Mouse (Mus musculus) CH12.LX (cell line): ENCODE measurements at regions not wholly inside any gene's neighbourhood (a gene's known extent, or its start where the extent isn't known, plus 50 kb on each side); places are given as distances from the start of the nearest gene placed in this dataset.

ENCODE experiments used
- DNase-seq: peaks from one replicate; pipeline ENCODE4 v3.0.0-alpha.2; 2013; ENCODE audit errors: extremely low read depth
- H3K27ac ChIP-seq: 2 replicates; pipeline ENCODE4 v1.5.1; 2012; ENCODE audit warnings: low read depth, mild to moderate bottlenecking, control low read depth, moderate library complexity; ENCODE audit not compliant: insufficient read depth
- H3K27me3 ChIP-seq: replicated peaks from 2 replicates; pipeline ENCODE3; 2012; ENCODE audit warnings: inconsistent platforms
- H3K36me3 ChIP-seq, 2 experiments: replicated peaks in 1 of 2; 2 replicates each; pipeline versions ENCODE3 to v1.6.1; 2012; ENCODE audit warnings: inconsistent platforms in 1 of 2, low read length in 1 of 2, mild to moderate bottlenecking in 1 of 2, mixed read lengths in 1 of 2, moderate library complexity in 1 of 2; ENCODE audit not compliant: control insufficient read depth in 1 of 2, insufficient read depth in 1 of 2
- H3K4me1 ChIP-seq, 2 experiments: 2 replicates each; pipeline ENCODE4 v1.6.1; 2012; ENCODE audit warnings: inconsistent platforms in 1 of 2, moderate library complexity in 1 of 2; ENCODE audit not compliant: insufficient read depth in 2 of 2, control insufficient read depth in 1 of 2
- H3K4me2 ChIP-seq: 2 replicates; pipeline ENCODE4 v1.6.1; 2012; ENCODE audit warnings: low read depth, mild to moderate bottlenecking, control low read depth; ENCODE audit not compliant: poor library complexity, insufficient read depth, severe bottlenecking
- H3K4me3 ChIP-seq, 3 experiments: fragments of 150-350 bp in 1 of 3; sonication (generic) in 1 of 3; replicated peaks in 1 of 3; 2 replicates each; pipeline versions ENCODE3 to v1.5.1; 2011 to 2012; ENCODE audit warnings: low read depth in 2 of 3, low read length in 2 of 3, mild to moderate bottlenecking in 2 of 3, moderate library complexity in 2 of 3, control low read depth in 1 of 3, improper control_type of control experiment in 1 of 3, inconsistent platforms in 1 of 3, mixed read lengths in 1 of 3; ENCODE audit not compliant: poor library complexity in 1 of 3
- H3K79me2 ChIP-seq: replicated peaks from 2 replicates; pipeline ENCODE4 v1.6.1; 2012; ENCODE audit warnings: mild to moderate bottlenecking, moderate library complexity; ENCODE audit not compliant: control insufficient read depth, poor library complexity, insufficient read depth, severe bottlenecking; ENCODE audit errors: extremely low read depth
- H3K9ac ChIP-seq: 2 replicates; pipeline ENCODE4 v1.6.1; 2012; ENCODE audit warnings: low read depth, mild to moderate bottlenecking, control low read depth, moderate library complexity; ENCODE audit not compliant: insufficient read depth
- H3K9me3 ChIP-seq: replicated peaks from 2 replicates; pipeline ENCODE3; 2012; ENCODE audit warnings: low read length, inconsistent platforms, mixed read lengths
- CHD1 ChIP-seq: IDR thresholded peaks from 2 replicates; pipeline ENCODE4 v1.6.1; 2012; ENCODE audit warnings: low read depth, low read length, improper control_type of control experiment, inconsistent platforms
- CHD2 ChIP-seq: IDR thresholded peaks from 2 replicates; pipeline ENCODE4 v1.6.1; 2011; ENCODE audit warnings: low read length, improper control_type of control experiment
- CTCF ChIP-seq, 2 experiments: IDR thresholded peaks in 1 of 2; conservative IDR thresholded peaks in 1 of 2; 2 replicates each; pipeline ENCODE4 v1.5.1; 2011 to 2012; ENCODE audit warnings: low read depth in 2 of 2, low read length in 2 of 2, improper control_type of control experiment in 1 of 2, inconsistent platforms in 1 of 2, mild to moderate bottlenecking in 1 of 2, moderate library complexity in 1 of 2
- EP300 ChIP-seq: IDR thresholded peaks from 2 replicates; pipeline ENCODE4 v1.6.1; 2011; ENCODE audit warnings: low read length, improper control_type of control experiment
- ETS1 ChIP-seq: conservative IDR thresholded peaks from 2 replicates; pipeline ENCODE4 v1.6.1; 2012; ENCODE audit warnings: low read depth, mild to moderate bottlenecking, inconsistent platforms, low read length, improper control_type of control experiment, moderate library complexity
- GABPA ChIP-seq: IDR thresholded peaks from 2 replicates; pipeline ENCODE4 v1.6.1; 2012; ENCODE audit warnings: low read depth, low read length, improper control_type of control experiment, inconsistent platforms; ENCODE audit not compliant: insufficient replicate concordance
- HCFC1 ChIP-seq: IDR thresholded peaks from 2 replicates; pipeline ENCODE4 v1.6.1; 2012; ENCODE audit warnings: low read depth, mild to moderate bottlenecking, inconsistent platforms, low read length, improper control_type of control experiment
- IRF4 ChIP-seq: IDR thresholded peaks from 2 replicates; pipeline ENCODE4 v1.6.1; 2014; ENCODE audit warnings: low read depth, mild to moderate bottlenecking, inconsistent platforms, low read length, improper control_type of control experiment
- JUN ChIP-seq: IDR thresholded peaks from 2 replicates; pipeline ENCODE4 v1.6.1; 2011; ENCODE audit warnings: low read depth, mild to moderate bottlenecking, low read length, improper control_type of control experiment, moderate library complexity; ENCODE audit not compliant: insufficient read depth
- JUND ChIP-seq: conservative IDR thresholded peaks from 2 replicates; pipeline ENCODE4 v1.6.1; 2011; ENCODE audit warnings: low read depth, low read length, improper control_type of control experiment
- KAT2A ChIP-seq: IDR thresholded peaks from 2 replicates; pipeline ENCODE4 v1.6.1; 2012; ENCODE audit warnings: low read length, improper control_type of control experiment, inconsistent platforms; ENCODE audit not compliant: insufficient replicate concordance
- MAFK ChIP-seq: IDR thresholded peaks from 2 replicates; pipeline ENCODE4 v1.6.1; 2011; ENCODE audit warnings: low read length, improper control_type of control experiment; ENCODE audit not compliant: insufficient replicate concordance
- MAX ChIP-seq: IDR thresholded peaks from 2 replicates; pipeline ENCODE4 v1.6.1; 2011; ENCODE audit warnings: low read length, improper control_type of control experiment
- MAZ ChIP-seq: IDR thresholded peaks from 2 replicates; pipeline ENCODE4 v1.6.1; 2012; ENCODE audit warnings: low read depth, mild to moderate bottlenecking, inconsistent platforms, low read length, improper control_type of control experiment, moderate library complexity
- MEF2A ChIP-seq: IDR thresholded peaks from 2 replicates; pipeline ENCODE4 v1.6.1; 2014; ENCODE audit warnings: low read depth, mild to moderate bottlenecking, inconsistent platforms, low read length, improper control_type of control experiment, borderline replicate concordance
- MXI1 ChIP-seq: IDR thresholded peaks from 2 replicates; pipeline ENCODE4 v1.6.1; 2011; ENCODE audit warnings: mild to moderate bottlenecking, low read depth, low read length, improper control_type of control experiment
- POLR2A ChIP-seq: IDR thresholded peaks from 2 replicates; pipeline ENCODE4 v1.6.1; 2011; ENCODE audit warnings: low read depth, mild to moderate bottlenecking, improper control_type of control experiment, low read length
- POLR2AphosphoS2 ChIP-seq: IDR thresholded peaks from 2 replicates; pipeline ENCODE4 v1.6.1; 2011; ENCODE audit warnings: low read depth, low read length, improper control_type of control experiment
- RAD21 ChIP-seq: IDR thresholded peaks from 2 replicates; pipeline ENCODE4 v1.6.1; 2011; ENCODE audit warnings: low read depth, mild to moderate bottlenecking, low read length, improper control_type of control experiment, moderate library complexity
- RCOR1 ChIP-seq: conservative IDR thresholded peaks from 2 replicates; pipeline ENCODE4 v1.6.1; 2012; ENCODE audit warnings: low read depth, mild to moderate bottlenecking, inconsistent platforms, low read length, improper control_type of control experiment
- SIN3A ChIP-seq: IDR thresholded peaks from 2 replicates; pipeline ENCODE4 v1.6.1; 2012; ENCODE audit warnings: low read length, improper control_type of control experiment, inconsistent platforms
- TBP ChIP-seq: conservative IDR thresholded peaks from 2 replicates; pipeline ENCODE4 v1.6.1; 2011; ENCODE audit warnings: low read depth, low read length, improper control_type of control experiment
- USF1 ChIP-seq: IDR thresholded peaks from 2 replicates; pipeline ENCODE4 v1.6.1; 2014; ENCODE audit warnings: low read depth, mild to moderate bottlenecking, inconsistent platforms, low read length, improper control_type of control experiment
- USF2 ChIP-seq: conservative IDR thresholded peaks from 2 replicates; pipeline ENCODE4 v1.6.1; 2011; ENCODE audit warnings: low read depth, low read length, improper control_type of control experiment
- ZKSCAN1 ChIP-seq: IDR thresholded peaks from 2 replicates; pipeline ENCODE4 v1.6.1; 2012; ENCODE audit warnings: low read depth, inconsistent platforms, low read length, improper control_type of control experiment, borderline replicate concordance
- ZMIZ1 ChIP-seq: IDR thresholded peaks from 2 replicates; pipeline ENCODE4 v1.6.1; 2012; ENCODE audit warnings: low read depth, mild to moderate bottlenecking, inconsistent platforms, low read length, improper control_type of control experiment
- ZNF384 ChIP-seq: IDR thresholded peaks from 2 replicates; pipeline ENCODE4 v1.6.1; 2012; ENCODE audit warnings: low read depth, low read length, improper control_type of control experiment, inconsistent platforms
- dilution Hi-C: fragments of 300-500 bp; cut with MboI; formaldehyde crosslinking; loops from 2 replicates; pipeline ENCODE4 v1.14.3; 2020; ENCODE audit warnings: low sequenced_read_pairs; ENCODE audit not compliant: extremely low pct_unique_long_range_greater_than_20kb, extremely low pct_ligation_motif_present
- in situ Hi-C: fragments of 300-500 bp; cut with MboI; formaldehyde crosslinking; loops from 3 replicates; pipeline ENCODE4 v1.14.3; 2019; ENCODE audit warnings: low sequenced_read_pairs, low pct_ligation_motif_present, low pct_unique_long_range_greater_than_20kb, mixed read lengths

DNA sequence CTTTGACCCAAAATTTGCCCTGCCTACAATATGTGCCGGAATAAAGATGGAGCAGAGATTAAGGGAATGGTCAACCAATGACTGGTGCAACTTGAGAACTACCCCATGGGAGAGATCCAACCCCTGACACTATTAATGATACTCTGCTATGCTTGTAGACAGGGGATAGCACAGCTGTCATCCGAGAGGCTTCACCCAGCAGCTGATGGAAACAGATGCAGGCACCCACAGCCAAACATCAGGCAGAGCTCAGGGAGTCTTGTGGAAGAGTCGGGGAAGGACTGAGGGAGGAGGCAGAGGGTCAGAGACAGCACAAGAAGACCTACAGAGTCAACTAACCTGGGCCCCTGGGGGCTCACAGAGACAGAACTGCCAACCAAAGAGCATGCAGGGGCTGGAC lies 395.8 kb downstream of the Cd83 start:
- DNase-seq: no peak
- H3K9me3 ChIP-seq: no peaks in the 10 kb centered on the region
- no peaks in the 10 kb centered on the region for H3K4me1 ChIP-seq
- no peaks in the 10 kb centered on the region for H3K27me3 ChIP-seq
- no peak for TF ChIP-seq RCOR1
- no peak for TF ChIP-seq ETS1
- no peak for TF ChIP-seq JUND
- in situ Hi-C loops: no loop called here
- H3K36me3 ChIP-seq: no peaks in the 10 kb centered on the region
- H3K4me3 ChIP-seq: no peak overlapping the region
- no peak overlapping the region for H3K27ac ChIP-seq
- no peaks in the 10 kb centered on the region for H3K79me2 ChIP-seq
- dilution Hi-C loops: no loop called here
- no peak overlapping the region for H3K9ac ChIP-seq
- no peak overlapping the region for H3K4me2 ChIP-seq

- Histone ChIP-seq H3K4me2 (no peak overlapping the region), H3K27me3 (no peaks in the 10 kb centered on the region), H3K36me3 (no peaks in the 10 kb centered on the region), H3K4me3 (no peak overlapping the region), H3K9ac (no peak overlapping the region), H3K27ac (no peak overlapping the region), H3K9me3 (no peaks in the 10 kb centered on the region), H3K79me2 (no peaks in the 10 kb centered on the region), H3K4me1 (no peaks in the 10 kb centered on the region)
- no peak for TF ChIP-seq ZMIZ1
- no peak for TF ChIP-seq POLR2A
- TF ChIP-seq CTCF (conservative IDR thresholded peaks at IDR 0.05 in 1 of 2, IDR thresholded peaks at IDR 0.05 in 1 of 2; ENCODE audit: low read depth in 2 of 2, low read length in 2 of 2): no peak
- no peak for TF ChIP-seq ZNF384
- TF ChIP-seq JUND: no peak
- TF ChIP-seq IRF4: no peak
- TF ChIP-seq MAX: no peak
- no peak for TF ChIP-seq ZKSCAN1
- TF ChIP-seq POLR2AphosphoS2: no peak
- no peak for TF ChIP-seq CHD2
- TF ChIP-seq MXI1: no peak
- TF ChIP-seq USF2: no peak
- no peak for TF ChIP-seq EP300
- no peak for TF ChIP-seq SIN3A
- TF ChIP-seq MEF2A: no peak
- TF ChIP-seq RCOR1: no peak
- in situ Hi-C loops (no loop called here), dilution Hi-C loops (no loop called here)
- no peak for DNase-seq
Measured at GRCm38 (mm10) chr13:44182544-44183191, 398.1 kb downstream of the Cd83 start.

DNA sequence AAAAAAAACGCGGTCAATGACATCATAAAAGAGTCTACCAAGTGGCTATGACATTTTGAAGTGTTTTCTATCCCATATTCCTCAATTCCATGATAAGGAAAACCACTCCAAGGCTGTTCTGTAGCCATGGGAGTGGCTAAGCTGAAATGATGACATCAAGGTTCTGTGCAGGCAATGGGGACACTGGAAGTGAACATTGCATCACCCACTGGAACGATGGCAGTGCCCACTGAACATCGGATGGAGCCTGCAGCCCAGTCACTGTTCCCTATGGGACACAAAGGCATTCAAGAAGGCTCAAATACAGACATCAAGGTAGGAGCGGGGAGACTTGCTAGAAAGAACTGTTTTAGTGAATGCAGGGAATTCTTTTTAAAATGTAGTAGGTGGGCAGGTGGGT lies 410.8 kb downstream of the Cd83 start:
- dilution Hi-C loops: no loop called here
- no peak overlapping the region for H3K9ac ChIP-seq
- in situ Hi-C loops: no loop called here
- no peak overlapping the region for H3K27ac ChIP-seq
- H3K4me2 ChIP-seq: no peak overlapping the region
- TF ChIP-seq JUND (no peak), CHD1 (no peak), POLR2A (no peak), USF1 (no peak), MAFK (no peak), GABPA (no peak), TBP (no peak), CHD2 (no peak), ZMIZ1 (no peak), RAD21 (no peak), KAT2A (no peak), MAZ (no peak), JUN (no peak), CTCF (conservative IDR thresholded peaks at IDR 0.05 in 1 of 2, IDR thresholded peaks at IDR 0.05 in 1 of 2; ENCODE audit: low read depth in 2 of 2, low read length in 2 of 2) (no peak), HCFC1 (no peak)
- H3K4me3 ChIP-seq: no peak overlapping the region
- no peaks in the 10 kb centered on the region for H3K36me3 ChIP-seq
- no peaks in the 10 kb centered on the region for H3K27me3 ChIP-seq
- DNase-seq: no peak
- H3K79me2 ChIP-seq: no peaks in the 10 kb centered on the region
- H3K4me1 ChIP-seq: no peaks in the 10 kb centered on the region
- H3K9me3 ChIP-seq: no peaks in the 10 kb centered on the region
